Mouse (Mus musculus): ENCODE data around the gene Gm10409.
"Not testable (repeated sequence)": the region's sequence is repeated elsewhere in the genome, so short reads cannot be mapped to it uniquely, and the experiment has no call there.

Gm10409 gene

GRCm38 (mm10) chr14:3412314-3412713, at the start of gene Gm10409:
Gene Gm10409 (plus strand): TSS chr14:3412614.
- not testable (repeated sequence) for DNase-seq

DNA sequence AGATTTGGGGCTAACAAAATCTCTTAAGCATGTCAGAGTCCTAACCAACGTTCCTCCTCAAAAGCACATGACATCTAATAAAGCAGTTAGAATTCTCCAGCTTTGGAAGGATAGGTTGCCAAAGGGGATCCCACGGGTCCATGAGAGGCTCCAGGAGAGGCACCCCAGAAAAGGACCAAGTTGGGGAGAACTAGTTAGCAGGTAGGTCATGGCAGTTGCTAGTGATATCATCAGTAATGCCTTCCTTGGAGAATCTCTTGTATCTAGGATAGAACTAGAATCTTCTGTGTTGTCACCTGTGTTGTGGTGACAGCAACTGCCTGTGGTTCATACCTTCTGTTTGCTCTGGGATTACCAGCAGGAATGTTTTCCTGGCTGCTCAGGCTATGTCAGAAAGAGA, 17.6 kb upstream of the Gm10409 start, which contains the start of gene Gm10413:
Gene Gm10413, plus strand, starts transcription at position 301 of the 400 bp plus-strand sequence.
- DNase-seq, result not testable (repeated sequence)

- not testable (repeated sequence) for DNase-seq
Observed at GRCm38 (mm10) chr14:3427803-3428202, 15.4 kb downstream of the Gm10409 start, which contains the start of gene Gm3005. Gene Gm3005 (plus strand): TSS chr14:3428103.

DNA sequence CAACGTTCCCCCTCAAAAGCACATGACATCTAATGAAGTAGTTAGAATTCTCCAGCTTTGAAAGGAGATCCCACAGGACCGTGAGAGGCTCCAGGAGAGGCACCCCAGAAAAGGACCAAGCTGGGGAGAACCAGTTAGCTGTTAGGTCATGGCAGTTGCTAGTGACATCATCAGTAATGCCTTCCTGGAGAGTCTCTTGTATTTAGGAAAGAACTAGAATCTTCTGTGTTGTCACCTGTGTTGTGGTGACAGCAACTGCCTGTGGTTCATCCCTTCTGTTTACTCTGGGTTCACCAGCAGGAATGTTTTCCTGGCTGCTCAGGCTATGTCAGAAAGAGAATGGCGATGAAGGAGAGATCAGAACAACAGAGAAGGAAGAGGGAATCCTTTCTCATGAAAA, 36.7 kb downstream of the Gm10409 start, which contains the start of gene Gm10408:
Gene Gm10408, plus strand, starts transcription at position 301 of the 400 bp plus-strand sequence.
- DNase-seq, result not testable (repeated sequence)
